28 mouse cellular contexts compared by ENCODE assay signal in the genomic region with DNA sequence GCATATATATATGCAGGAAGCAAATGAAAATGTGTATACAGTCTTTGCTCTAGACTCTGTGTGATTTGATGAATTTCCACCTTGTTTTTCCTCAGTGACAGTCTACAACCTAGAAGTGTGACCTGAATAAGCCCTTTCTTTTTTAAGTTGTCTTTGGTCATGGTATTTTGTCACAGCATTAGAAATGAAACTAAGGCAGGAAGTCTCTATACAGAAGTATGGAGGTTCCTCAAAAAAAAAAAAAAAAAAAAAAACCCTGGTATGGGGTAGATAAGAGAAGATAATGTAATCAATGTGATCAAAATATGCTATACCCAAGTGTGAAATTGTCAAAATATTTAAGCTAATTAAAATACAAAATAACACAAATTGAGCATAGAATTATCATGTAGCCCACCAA.
DNase-seq lines count a peak whose midpoint lies in the region; ATAC-seq and TF ChIP-seq lines count a peak whose summit lies in the region.
"Had no signal": no experiment of that assay in that cellular context is flagged by ENCODE, and none has a peak within 500 bp of the region (broad histone marks: within the 10 kb centered on the region; RNA-seq: fewer than 3 reads in every experiment).

No protein-coding gene starts in this region.

- H3K4me1 ChIP-seq in forebrain, embryonic 10.5 days = no peaks in the 10 kb centered on the region
- H3K4me1 ChIP-seq: heart, embryonic 12.5 days; heart, embryonic 15.5 days; hindbrain, embryonic 10.5 days; hindbrain, embryonic 13.5 days; intestine, embryonic 15.5 days had no signal

- H3K27me3 ChIP-seq in forebrain, embryonic 10.5 days (ENCODE audit: poor library complexity, severe bottlenecking) = no peaks in the 10 kb centered on the region
- H3K27me3 ChIP-seq: CH12.LX; heart, embryonic 12.5 days; heart, embryonic 15.5 days; hindbrain, embryonic 13.5 days; intestine, embryonic 15.5 days had no signal

- H3K27ac ChIP-seq in layer of hippocampus, adult 2 months = no peak overlapping the region
- H3K27ac ChIP-seq in forebrain, embryonic 10.5 days = no peak overlapping the region
- H3K27ac ChIP-seq: heart, embryonic 15.5 days; hindbrain, embryonic 10.5 days; hindbrain, embryonic 13.5 days; intestine, embryonic 15.5 days had no signal

- no peak overlapping the region for H3K4me3 ChIP-seq in layer of hippocampus, adult 2 months
- no peak overlapping the region for H3K4me3 ChIP-seq in forebrain, embryonic 10.5 days
- H3K4me3 ChIP-seq: heart, embryonic 12.5 days; heart, embryonic 15.5 days; hindbrain, embryonic 10.5 days; hindbrain, embryonic 13.5 days; intestine, embryonic 15.5 days had no signal

- DNase-seq in A20 (ENCODE audit: low read depth, low spot score) = peak; percentile 19
- no peak for DNase-seq in cerebellum, postnatal 14 days
- DNase-seq in layer of hippocampus, adult 2 months (ENCODE audit: low spot score in 2 of 2) = no peak
- no peak for DNase-seq in forebrain, embryonic 10.5 days (ENCODE audit: extremely low spot score, low spot score)
- DNase-seq in gastrocnemius, adult 8-10 months (ENCODE audit: low spot score in 2 of 2) = no peak
- DNase-seq: adrenal gland, adult 2 months; adrenal gland, postnatal 14 days; B cell, adult 2 months; cerebellum, adult 2 months; cerebellum, adult 9-11 months; cerebellum, postnatal 36 days; forebrain, postnatal 0 days; gastrocnemius, postnatal 10 days; gastrocnemius, postnatal 36 days; heart, postnatal 10 days; heart, postnatal 36 days had no signal

- no peaks in the 10 kb centered on the region for H3K9me3 ChIP-seq in forebrain, embryonic 10.5 days
- H3K9me3 ChIP-seq: heart, embryonic 12.5 days; heart, embryonic 15.5 days; hindbrain, embryonic 10.5 days; hindbrain, embryonic 13.5 days; intestine, embryonic 15.5 days had no signal

- peak; percentile 73 for ATAC-seq in common myeloid progenitor, adult 5-6 weeks (replicated peaks; ENCODE audit: low read depth, poor library complexity, severe bottlenecking)
- ATAC-seq in megakaryocyte, adult 5-6 weeks (ENCODE audit: poor library complexity, severe bottlenecking) = peak; percentile 66
- ATAC-seq in neutrophil, adult 5-6 weeks (ENCODE audit: extremely low read depth, insufficient number of reproducible peaks, low FRiP score, poor library complexity, severe bottlenecking) = peak; percentile 52; the same call in 1 of the 2 replicates
- ATAC-seq: forebrain, embryonic 14.5 days; forebrain, postnatal 0 days; hindbrain, embryonic 16.5 days; intestine, embryonic 15.5 days had no signal

- no peaks in the 10 kb centered on the region for H3K36me3 ChIP-seq in forebrain, embryonic 10.5 days (replicated peaks)
- H3K36me3 ChIP-seq: G1E; heart, embryonic 12.5 days; heart, embryonic 15.5 days; hindbrain, embryonic 10.5 days; hindbrain, embryonic 13.5 days; intestine, embryonic 15.5 days had no signal

- no peak for TF ChIP-seq CTCF in layer of hippocampus, adult 2 months (conservative IDR thresholded peaks at IDR 0.05)
